Mouse (Mus musculus): Measurements from ENCODE around the gene Foxj1. TPM values are rescaled to one million over a fixed set of nuclear protein-coding genes. Genes with fewer than 3 reads are reported as not detected.

Gene Foxj1
- 0.79 and 1.2 TPM in 2 replicates for polyA plus RNA-seq (2012; rRNA removed)

DNA sequence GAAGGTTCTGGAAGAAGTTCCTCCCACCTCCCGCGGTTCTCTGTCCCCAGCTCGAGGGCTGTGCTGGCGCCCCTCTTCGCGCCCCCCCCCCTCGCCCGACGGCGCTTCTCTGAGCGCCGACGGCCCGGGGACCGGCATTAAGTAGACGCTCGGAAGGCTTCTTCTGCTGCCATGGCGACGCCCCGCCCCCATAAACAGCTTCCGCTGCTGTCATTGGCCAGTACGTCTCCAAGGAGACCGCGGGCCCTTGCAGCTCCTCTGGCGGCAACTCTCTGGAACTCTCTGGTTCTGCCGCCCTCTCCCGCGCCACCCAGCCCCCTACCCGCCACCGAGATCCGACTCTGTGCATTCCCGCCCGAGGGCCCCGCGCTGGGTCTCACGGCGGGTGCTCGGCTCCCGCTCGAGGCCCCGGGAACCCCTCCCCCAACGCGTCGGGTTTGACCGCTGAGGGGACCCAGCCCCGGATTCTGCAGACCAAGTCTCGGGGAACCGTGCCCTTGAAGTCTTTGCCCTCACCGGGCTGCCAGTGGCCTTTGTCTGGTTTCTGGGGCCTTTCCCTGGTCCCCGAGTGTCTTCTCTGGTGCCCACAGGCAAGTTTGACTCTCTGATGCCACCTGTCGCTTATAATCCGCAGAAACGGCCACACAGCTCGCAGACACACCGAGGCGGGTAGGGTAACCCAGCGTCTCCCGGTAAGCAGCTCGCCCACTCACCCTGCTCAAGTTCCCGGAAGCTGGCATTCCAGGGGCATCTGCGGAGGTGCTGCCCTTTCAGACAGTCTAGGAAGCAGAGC, at the start of gene Foxj1:
Gene Foxj1, minus strand, starts transcription at position 156 of the 793 bp plus-strand sequence.

GRCm38 (mm10) chr11:116307019-116307725, 28.0 kb downstream of the Foxj1 start, which contains the start of gene Exoc7:
TSS of gene Exoc7 (minus strand) at chr11:116307233.

GRCm38 (mm10) chr11:116280751-116281663, 54.2 kb downstream of the Foxj1 start, which contains the start of gene Galr2:
TSS of gene Galr2 (plus strand) at chr11:116280939.

Other genes with a start within 250 kb of the Foxj1 start
- gene Wbp2, start 248.4 kb downstream of the Foxj1 start, polyA plus RNA-seq (2012; rRNA removed), result 158 and 189 TPM in 2 replicates
- 48.3 and 54.4 TPM in 2 replicates for gene Trim47, start 208.2 kb downstream of the Foxj1 start, polyA plus RNA-seq (2012; rRNA removed)
- gene Trim65, start 204.3 kb downstream of the Foxj1 start, polyA plus RNA-seq (2012; rRNA removed), result 14.0 and 14.8 TPM in 2 replicates
- 51.1 and 52.2 TPM in 2 replicates for gene Mrpl38, start 196.5 kb downstream of the Foxj1 start, polyA plus RNA-seq (2012; rRNA removed)
- 12.7 and 13.8 TPM in 2 replicates for gene Fbf1, start 167.2 kb downstream of the Foxj1 start, polyA plus RNA-seq (2012; rRNA removed)
- gene Ten1, start 136.5 kb downstream of the Foxj1 start, polyA plus RNA-seq (2012; rRNA removed), result 38.5 and 41.2 TPM in 2 replicates
- gene Acox1, start 136.4 kb downstream of the Foxj1 start, polyA plus RNA-seq (2012; rRNA removed), result 78.2 and 84.8 TPM in 2 replicates
- gene Evpl, start 97.3 kb downstream of the Foxj1 start, polyA plus RNA-seq (2012; rRNA removed), result 13.5 and 16.2 TPM in 2 replicates
- gene Srp68, start 61.2 kb downstream of the Foxj1 start, polyA plus RNA-seq (2012; rRNA removed), result 35.2 and 35.5 TPM in 2 replicates
- 6.3 and 13.7 TPM in 2 replicates for gene Galr2, start 54.5 kb downstream of the Foxj1 start, polyA plus RNA-seq (2012; rRNA removed)
- gene Exoc7, start 28.2 kb downstream of the Foxj1 start, polyA plus RNA-seq (2012; rRNA removed), result 28.0 and 29.4 TPM in 2 replicates
- gene Rnf157, start 77.6 kb upstream of the Foxj1 start, polyA plus RNA-seq (2012; rRNA removed), result 3.1 and 5.1 TPM in 2 replicates
- 217 and 367 TPM in 2 replicates for gene Ubald2, start 98.7 kb upstream of the Foxj1 start, polyA plus RNA-seq (2012; rRNA removed)
- 0.07 and 0.08 TPM in 2 replicates for gene Qrich2, start 130.8 kb upstream of the Foxj1 start, polyA plus RNA-seq (2012; rRNA removed)
- gene Prpsap1, start 158.8 kb upstream of the Foxj1 start, polyA plus RNA-seq (2012; rRNA removed), result 170 and 195 TPM in 2 replicates
- 9.2 and 9.5 TPM in 2 replicates for gene Sphk1, start 195.5 kb upstream of the Foxj1 start, polyA plus RNA-seq (2012; rRNA removed)
- 12.1 and 13.3 TPM in 2 replicates for gene Ube2o, start 246.0 kb upstream of the Foxj1 start, polyA plus RNA-seq (2012; rRNA removed)

Data from colon, adult 2 months (tissue).